Mouse (Mus musculus) liver (tissue): ENCODE data around the gene Gm11562.

Experiments
- DNase-seq: peaks from one replicate; pipeline ENCODE4 v3.0.0-alpha.2; 2020; ENCODE audit warnings: mixed read lengths

Gene Gm11562

GRCm38 (mm10) chr11:99583245-99583704 is 37.0 kb downstream of the Gm11562 start, which contains the start of gene Krtap1-4:
Krtap1-4 (minus strand) TSS chr11:99583654.
- no peak for DNase-seq

GRCm38 (mm10) chr11:99581564-99581963 is 38.7 kb downstream of the Gm11562 start:
- DNase-seq = no peak

- DNase-seq = no peak
Measured at GRCm38 (mm10) chr11:99581051-99581450, 39.2 kb downstream of the Gm11562 start.

- DNase-seq = no peak
Measured at GRCm38 (mm10) chr11:99580636-99581035, 39.6 kb downstream of the Gm11562 start, which contains the start of gene Krtap1-5. Krtap1-5 (minus strand) TSS chr11:99581016.

GRCm38 (mm10) chr11:99574106-99574505 is 46.1 kb downstream of the Gm11562 start:
- DNase-seq = peak; percentile 59

- no peak for DNase-seq
Measured at GRCm38 (mm10) chr11:99573164-99573563, 47.1 kb downstream of the Gm11562 start.
